Mouse (Mus musculus): ENCODE data around the gene Ptprk.
A peak's percentile ranks its signal among the peaks of the same experiment; 100 is the strongest.

The Ptprk gene

DNA sequence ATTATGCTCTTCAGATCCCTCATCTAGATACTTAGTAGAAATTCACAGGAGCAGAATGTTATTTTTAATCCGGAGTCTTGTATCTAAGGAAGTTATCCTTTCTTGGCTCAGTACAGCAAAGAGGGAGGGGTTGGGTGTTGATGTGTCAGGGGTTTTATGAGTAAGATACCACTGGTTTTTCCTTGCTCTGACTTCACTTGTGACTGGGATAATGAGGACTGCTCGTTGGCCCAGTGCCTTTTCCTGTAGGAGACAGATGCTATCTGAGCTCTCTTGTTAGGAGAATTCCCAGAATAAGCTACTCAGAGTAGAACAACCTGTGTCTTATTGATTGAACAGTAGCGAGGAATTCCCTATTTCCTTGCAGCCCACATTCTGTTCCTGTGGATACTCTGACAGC, 39.3 kb downstream of the Ptprk start:
- DNase-seq (ENCODE audit: low spot score): peak; percentile 59

DNA sequence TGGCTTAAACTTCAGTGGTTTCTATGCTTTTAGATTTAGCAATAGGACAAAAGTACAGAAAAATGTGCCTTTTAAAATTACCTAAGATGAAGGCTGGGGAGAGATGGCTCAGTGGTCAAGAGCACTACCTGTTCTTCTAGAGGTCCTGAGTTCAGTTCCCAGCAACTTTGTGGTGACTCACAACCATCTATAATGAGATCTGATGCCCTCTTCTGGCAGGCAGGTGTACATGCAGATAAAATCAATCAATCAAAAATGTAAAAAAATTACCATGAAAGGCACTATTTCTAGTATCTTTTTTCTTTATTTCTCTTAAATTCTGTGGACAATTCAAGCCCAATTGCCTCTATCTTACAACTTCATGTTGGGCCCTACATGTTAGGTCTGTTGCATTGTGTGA, 42.4 kb downstream of the Ptprk start:
- DNase-seq (ENCODE audit: low spot score): no peak

DNA sequence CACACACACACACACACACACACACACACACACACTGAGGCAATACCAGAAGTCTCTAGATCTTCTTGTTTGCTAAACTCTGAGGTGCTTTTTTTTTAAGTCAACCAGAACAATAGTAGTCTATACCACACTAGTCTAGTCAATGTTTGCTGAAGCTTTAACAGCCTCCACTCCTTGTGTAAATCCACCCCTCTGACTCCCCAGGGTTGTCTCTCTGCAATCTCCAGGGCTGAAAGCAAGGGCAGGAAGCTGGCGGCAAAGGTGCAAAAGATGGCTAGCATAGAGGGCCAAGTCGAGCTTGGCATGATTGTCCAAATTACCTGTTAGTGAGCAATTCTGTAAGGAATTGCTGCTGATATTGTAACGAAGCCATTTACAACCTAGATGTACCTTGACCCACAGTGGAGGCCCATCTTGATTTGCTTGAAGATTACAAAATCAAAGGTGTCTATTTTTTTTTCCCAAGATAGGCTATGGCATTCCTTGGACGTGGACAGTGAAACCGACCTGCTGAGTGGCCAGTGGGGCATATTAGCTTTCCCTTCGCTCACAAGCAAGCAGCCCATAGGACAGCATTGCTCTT, 44.3 kb downstream of the Ptprk start:
- no peak for DNase-seq (ENCODE audit: low spot score)

DNA sequence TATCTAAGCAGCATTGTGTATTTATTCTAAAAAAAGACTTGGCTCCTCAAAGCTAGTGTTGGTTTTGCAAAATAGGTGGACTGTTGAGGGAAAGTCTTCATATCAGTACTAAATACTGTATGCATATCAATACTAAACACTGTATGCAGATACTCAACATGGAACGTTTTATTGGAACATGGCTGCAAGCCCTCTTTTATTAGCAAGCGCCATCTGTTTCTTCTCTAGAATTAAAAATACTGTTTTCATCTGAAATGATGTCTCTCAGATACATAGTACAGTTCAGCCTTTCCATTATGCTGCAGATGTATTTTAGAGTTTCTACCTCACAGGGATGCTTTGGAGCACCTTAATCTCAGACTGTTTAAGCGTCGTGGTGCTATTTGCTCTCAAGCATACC, 49.3 kb downstream of the Ptprk start:
- DNase-seq (ENCODE audit: low spot score): no peak

DNA sequence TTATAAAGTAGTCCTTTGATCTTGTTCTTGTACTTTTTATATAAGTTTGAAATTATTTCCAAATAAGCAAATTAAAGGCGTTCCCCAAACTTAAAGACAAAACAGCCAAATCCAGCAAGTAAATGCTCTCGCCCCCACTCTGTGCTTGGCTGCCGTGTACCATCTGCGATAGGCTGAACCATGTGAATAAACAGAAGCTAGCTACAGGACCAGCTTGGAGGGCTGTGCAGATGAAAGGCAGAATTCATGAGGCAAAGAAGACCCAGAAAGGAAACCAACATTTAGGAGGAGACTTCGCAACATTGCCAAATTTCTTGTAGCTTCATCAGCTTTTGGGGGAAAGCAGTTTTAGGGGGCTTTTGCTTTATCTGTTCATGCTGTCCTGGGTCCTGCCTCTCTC, 53.4 kb downstream of the Ptprk start:
- DNase-seq (ENCODE audit: low spot score): no peak

DNA sequence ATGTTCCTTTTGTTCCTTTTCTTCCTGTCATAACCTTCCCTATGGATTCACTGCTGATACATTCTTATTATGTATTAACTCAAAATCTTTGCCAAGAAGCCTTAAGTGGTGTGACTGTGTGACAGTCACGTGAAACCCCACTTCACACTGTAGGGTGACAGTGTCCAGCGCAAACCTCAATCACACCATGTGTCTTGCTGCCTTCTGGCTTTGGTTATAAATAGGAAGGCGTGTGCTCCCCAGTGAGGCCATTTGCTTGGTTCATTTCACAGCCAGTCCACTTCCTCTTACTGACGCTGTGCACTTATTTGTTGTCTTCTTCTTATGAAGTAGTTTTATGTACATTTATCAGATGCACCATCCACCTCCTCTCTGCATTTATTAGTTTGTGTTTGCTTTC, 53.8 kb downstream of the Ptprk start:
- no peak for DNase-seq (ENCODE audit: low spot score)

DNA sequence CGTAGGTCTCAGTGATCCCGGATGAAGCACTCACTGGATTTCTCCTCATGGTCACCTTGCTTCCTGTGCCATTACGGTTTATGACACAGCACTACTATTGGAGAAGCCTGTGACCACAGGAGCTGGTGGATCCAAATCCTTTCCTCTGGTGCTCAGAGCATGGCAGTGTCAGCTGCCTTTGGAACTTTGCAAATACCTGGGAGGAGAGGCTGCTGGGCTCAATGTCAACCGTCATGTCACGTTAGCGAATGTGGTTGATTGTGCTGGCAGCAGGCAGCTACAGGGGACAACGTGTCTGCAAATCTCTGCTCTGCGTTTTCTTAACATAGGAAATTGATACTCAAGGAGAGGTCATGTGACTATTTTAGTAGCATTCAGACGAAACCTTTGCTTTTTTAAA, 55.8 kb downstream of the Ptprk start:
- DNase-seq (ENCODE audit: low spot score): no peak

DNA sequence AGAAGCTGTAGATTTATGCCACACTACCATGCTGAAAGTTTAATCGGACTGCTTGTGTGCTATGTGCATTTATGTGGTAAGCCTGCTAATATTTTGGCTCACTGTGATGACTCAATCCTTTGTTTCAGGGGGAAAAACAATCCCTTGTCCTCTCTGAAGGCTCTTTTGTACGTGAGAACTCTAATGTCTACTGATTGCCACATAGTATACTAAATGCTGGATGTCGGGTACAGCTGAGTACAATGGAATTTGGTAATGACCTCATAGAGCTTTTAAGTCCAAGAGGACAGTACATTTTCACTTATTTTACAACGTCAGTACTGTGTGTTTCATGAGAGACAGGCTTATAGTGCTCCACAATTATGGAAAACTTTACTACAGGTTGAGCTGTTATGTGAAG, 59.1 kb downstream of the Ptprk start:
- no peak for DNase-seq (ENCODE audit: low spot score)

DNA sequence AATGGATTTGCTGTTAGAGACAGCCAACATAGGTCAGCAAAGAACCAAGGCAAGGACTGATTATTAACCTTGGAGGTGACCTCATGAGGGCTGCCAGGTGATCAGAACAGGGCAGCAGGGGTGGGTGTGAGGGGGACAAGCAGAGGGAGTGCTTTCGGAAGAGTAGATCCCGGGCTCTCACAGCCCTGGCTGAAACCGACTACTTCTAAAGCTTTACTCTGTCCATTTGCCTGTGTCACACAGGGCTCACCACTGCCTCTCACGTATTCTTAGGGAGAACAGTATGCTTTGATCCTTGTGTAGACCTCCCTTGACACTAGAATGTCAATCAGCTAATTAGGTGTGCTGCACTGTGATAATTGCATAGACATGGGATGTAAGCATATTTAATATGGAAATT, 63.8 kb downstream of the Ptprk start:
- DNase-seq (ENCODE audit: low spot score): no peak

DNA sequence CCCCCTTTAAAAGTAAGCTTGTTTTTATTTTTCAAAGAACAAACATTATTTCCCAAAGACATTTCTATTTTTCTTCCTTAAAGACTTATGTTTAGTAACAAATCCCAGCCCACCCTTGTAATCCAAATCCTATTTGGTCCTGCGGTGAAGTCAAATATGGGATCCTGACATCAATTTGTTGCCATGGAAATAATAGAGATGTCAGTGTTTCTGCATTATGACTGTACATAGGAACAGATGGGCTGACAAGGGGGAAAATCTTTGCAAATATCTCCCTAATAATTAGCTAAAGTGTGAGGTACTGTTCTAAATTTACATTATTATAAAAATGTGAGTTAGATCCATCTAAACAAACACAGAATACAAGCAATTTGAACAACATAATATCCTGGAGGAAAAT, 69.8 kb downstream of the Ptprk start:
- DNase-seq (ENCODE audit: low spot score): no peak

DNA sequence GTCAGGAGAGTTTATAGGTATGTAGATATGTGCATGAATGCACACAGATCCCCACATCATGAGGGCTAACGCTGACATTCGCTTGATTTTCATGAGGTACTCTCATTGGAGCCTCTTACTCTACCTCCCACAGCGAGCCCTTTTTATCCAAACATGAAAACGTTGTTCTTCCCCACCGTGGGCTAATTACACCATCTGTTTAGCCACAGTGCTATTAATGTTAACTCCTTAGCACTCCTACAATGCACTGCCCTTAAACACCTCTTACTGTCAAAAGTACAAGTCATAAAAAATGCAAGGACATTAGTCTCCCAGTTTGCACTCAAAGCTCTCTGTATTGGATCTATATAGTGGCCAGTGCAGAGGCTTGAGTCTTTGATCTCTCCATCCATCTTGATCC, 70.7 kb downstream of the Ptprk start:
- DNase-seq (ENCODE audit: low spot score): no peak

DNA sequence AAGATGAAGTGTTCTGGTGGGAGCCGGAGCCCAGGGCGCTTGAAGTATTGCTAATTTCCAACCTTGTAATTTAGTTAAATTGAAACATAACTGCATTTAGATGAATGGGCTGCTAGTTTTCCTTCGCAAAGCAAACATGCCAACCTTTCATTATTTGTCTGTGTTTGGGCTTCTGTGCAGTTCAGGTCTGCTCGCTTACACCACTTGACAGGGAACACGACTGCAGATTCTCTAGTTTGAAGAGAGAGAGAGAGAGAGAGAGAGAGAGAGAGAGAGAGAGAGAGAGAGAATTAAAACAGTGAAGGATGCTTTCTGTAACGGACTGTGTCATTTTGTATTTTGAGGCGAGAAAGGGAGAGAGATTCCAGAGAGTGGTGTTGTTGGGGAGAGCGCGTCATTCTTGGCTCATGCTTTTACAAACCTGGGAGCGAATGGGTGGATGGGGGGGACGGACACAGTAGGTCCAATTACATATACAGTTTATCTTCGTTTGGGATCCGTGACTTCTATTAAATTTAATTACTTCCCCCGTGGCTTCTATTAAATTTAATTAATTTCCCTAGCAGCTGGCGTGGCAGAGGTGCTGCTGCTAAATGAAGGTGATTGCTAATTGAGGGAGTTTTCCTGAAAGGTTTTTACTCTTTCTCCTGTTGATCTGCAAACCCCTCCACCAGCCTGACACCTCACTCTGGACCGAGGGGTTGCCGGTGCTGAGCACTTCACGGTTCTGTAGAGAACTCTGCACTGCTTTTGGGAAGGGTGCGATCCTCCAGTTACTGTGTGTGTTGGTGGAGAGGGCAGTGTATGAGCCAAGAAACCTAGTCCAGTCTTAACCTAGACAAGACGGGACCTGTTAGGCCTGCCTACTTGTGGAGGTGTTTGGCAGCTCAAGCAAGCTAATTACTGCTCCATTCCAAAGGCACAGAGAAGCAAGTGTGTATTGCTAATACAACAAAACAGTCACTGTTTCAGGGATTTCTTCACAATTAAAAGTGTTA, 81.4 kb downstream of the Ptprk start:
- no peak for DNase-seq (ENCODE audit: low spot score)

DNA sequence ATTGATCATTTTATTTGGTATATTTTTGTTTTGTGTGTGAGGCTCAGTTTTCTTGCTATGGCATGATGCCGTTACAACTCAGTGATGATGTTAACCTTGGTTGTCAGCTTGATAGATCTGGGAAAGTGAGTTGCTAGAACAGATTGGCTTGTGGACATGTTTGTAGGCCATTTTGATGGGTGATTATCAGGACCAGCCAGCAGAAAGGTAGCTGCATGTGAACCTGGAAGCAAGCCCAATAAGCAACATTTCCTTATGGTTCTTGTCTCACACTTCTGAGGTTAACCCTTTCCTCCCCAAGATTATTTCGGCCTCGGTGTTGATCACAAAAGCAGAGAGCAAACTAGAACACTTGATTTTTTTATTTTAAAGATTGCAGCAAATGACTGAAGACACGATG, 85.1 kb downstream of the Ptprk start:
- no peak for DNase-seq (ENCODE audit: low spot score)

DNA sequence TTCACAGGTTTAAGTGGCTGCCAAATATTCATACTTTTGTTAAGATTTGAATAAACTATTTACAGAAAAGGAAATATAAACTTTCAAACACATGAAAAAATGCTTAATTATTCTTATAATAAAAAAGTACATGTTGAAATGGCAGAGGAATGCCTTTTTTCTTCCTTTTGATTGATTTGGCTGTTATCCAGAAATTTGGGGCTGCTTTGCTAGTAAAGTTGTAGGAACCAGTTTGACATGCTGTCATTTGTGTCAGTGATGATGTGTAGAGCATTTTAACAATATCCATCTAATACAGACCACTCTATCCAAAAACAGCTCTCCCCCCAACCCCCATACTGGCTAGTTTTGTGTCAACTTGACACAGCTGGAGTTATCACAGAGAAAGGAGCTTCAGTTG, 86.7 kb downstream of the Ptprk start:
- no peak for DNase-seq (ENCODE audit: low spot score)

DNA sequence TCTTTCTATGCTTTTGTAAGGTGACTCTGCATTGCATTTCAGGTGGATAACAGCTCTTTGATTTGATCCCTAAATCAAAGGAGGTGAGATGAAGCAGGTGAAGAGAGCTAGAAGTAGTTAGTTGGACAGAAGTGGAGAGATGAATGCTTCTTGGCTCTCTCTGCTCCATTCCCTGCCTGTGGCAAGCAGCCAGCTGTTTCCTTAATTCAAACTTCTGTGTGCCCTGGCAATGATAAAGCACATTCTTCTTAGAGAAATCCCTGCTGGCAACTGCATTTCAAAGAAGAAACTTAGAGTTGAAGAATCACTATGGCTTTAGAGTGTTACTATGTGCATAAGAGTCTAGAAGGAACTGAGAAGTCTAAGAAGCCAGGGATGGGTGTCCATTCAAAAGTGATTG, 89.6 kb downstream of the Ptprk start:
- DNase-seq (ENCODE audit: low spot score): peak; percentile 31

DNA sequence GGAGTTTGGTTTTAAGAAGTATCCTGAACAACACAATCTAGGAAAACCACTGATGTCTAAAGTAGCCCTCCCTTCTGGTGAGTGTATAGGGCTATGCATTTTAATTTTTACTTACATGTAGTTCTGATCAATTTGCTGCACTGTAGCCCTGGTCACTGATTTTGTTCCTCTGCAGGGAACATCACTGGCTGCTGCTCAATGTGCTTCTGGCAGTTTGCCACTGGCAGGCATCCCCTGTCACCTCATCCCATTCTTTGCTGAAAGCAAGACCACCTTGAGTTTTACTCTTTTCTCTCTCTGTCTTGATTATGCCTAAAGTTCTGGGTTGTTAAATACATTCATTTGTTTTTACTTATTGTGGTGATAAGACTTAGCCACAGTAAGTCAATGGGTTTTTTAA, 90.1 kb downstream of the Ptprk start:
- no peak for DNase-seq (ENCODE audit: low spot score)

DNA sequence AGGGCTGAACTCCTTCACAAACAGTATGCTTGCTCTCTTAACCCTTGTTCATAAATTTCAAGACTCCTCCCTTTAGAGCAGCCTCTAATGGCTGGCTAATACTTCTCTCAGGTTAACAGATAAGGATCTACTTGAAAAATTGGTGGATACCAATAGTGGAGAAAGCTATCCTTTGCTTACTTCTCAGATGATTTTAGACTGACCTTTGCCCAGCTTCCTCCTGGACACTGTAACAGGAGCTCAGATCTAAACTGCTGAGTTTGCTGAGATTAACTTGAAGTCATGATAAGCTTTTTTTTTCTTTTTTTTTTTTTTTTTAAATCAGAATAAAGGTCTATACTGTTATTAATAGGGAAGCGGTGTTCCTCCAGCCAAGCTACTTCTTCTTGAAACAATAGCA, 92.0 kb downstream of the Ptprk start:
- DNase-seq (ENCODE audit: low spot score): no peak

DNA sequence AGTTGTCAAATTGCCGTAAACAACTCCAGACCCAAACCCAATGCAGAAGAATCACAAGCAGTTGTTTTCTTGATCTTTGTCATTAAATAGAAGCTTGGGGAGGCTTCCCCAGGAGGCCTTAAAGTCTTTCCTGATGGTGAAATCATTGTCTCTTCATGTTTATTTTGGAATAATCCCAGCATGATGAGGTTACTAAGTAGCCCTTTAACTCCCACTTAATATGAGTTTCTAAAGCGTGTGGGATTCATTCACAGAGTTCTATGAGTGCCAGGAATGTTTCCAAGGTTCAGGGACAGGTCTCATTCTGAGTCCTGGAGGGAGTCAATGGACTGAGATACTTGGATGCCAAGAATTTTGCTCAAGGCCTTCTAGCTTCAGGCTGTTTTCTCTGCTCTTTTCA, 92.5 kb downstream of the Ptprk start:
- no peak for DNase-seq (ENCODE audit: low spot score)

DNA sequence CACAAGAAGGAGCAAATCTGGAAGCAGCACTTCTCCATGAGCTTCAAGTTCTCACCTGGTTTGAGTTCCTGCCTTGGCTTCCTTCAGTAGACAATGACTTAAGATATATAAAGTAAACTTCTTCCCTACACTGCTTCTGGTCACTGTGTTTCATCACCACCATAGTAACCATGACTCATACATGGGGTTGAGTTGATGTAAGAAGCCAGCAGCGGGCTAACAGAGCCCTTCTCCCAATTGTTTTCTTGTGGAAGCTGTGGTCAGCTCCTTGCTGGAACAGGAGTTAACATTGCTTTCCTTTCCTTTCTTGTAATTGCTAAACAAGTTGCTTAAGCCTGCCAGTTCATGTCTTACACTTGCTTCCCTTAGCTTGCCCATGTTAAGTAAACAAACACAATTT, 96.6 kb downstream of the Ptprk start:
- DNase-seq (ENCODE audit: low spot score): no peak

DNA sequence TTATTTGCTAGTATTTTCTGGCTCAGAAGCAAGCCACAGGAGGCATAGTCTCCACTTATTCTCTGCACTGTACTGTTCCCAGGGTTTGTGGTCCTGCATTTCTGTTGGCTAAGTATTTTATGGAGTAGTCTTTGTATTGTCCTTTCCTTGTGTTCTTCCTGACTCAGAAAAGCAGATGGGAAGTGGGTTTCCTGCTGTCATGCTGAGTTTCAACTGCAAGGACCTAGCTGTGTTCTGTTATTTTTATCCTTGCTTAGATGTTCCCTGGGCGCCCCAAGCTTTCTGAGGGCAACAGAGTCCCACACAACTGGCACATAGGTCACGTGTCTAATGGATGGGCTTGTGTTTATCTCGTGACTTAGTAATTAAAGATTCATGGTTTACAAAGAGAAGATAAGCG, 104.3 kb downstream of the Ptprk start:
- no peak for DNase-seq (ENCODE audit: low spot score)

DNA sequence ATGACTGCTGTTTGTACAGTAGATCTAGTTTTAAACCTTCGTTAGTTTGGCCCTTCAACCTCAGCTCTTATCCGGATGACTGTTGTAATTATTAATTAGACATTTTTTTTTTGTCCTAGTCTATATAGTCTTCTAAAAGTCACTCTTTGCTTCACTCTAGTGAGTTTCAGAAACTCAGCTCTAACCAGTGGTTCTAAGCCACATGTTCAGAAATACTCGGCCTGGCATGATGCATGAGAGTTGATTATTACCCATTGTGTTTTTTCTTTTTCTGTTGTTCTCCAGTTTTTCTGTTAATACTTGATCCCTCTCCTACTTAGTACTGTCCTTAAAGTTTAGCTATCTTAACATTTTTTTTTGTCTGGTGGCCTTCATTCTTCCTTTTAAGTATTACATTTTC, 107.5 kb downstream of the Ptprk start:
- no peak for DNase-seq (ENCODE audit: low spot score)

DNA sequence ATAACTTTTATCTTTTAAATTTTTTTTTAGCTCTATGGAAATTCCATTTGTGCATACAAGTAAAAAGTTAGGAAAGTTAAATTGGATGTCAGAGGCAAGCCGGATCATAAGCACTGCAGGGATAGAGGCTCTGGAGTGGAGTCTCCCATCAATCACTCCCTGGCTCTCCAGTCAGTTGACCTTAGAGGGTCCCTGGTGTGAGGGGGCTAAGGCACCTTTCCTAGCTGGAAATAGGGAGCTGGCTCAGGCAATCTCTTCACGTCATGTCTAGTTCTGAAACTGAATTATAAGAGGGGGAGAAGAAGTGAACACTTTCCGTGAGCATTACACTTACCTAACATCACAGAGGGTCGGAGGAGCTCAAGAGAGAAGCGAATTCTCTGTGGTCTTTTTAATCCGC, 110.1 kb downstream of the Ptprk start:
- DNase-seq (ENCODE audit: low spot score): no peak

DNA sequence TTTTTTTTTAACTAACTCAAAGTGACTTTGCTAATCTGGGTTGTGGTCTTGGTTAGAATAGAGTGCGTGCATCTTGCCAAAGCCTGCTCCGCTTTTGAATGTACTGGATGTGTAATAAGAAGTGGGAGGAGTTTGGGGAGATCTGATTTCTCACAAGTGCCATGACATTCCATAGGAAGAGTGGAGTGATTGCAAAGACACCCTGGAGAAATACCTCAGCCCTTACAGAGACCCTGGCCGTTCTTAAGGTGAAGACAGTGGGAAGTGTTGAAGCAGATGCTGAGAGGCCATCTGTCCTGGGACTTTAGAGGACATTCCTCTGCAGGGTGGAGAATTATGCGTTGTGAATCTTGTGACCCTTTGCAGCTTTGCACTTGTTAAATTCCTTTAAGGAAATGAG, 110.7 kb downstream of the Ptprk start:
- no peak for DNase-seq (ENCODE audit: low spot score)
